Mouse (Mus musculus) small intestine, adult 2 months (tissue): ENCODE results near the gene Trim33.

Experiments used
- CTCF ChIP-seq: fragments of 200-500 bp; IDR thresholded peaks from 2 replicates; pipeline ENCODE4 v1.5.1; 2012; ENCODE audit warnings: low read depth, mild to moderate bottlenecking, control low read depth, inconsistent platforms, low read length, moderate library complexity, mixed read lengths; ENCODE audit not compliant: insufficient replicate concordance, insufficient read length; ENCODE audit errors: extremely low read depth
- POLR2A ChIP-seq: fragments of 200-500 bp; IDR thresholded peaks from 2 replicates; pipeline ENCODE4 v1.6.1; 2012; ENCODE audit warnings: low read depth, mild to moderate bottlenecking, control low read depth, inconsistent platforms, low read length, moderate library complexity

- no peak for TF ChIP-seq POLR2A
- TF ChIP-seq CTCF, result no peak
Observed at GRCm38 (mm10) chr3:103393283-103394060, 114.4 kb downstream of the Trim33 start.
